Mouse (Mus musculus) heart, adult 2 months (tissue): ENCODE measurements around the gene Pde1a. TPM values are rescaled to one million over a fixed set of nuclear protein-coding genes. Genes with fewer than 3 reads are reported as not detected.

ENCODE experiments used
- DNase-seq, 2 experiments: peaks; one replicate each; pipeline ENCODE4 v3.0.0; 2021
- H3K27ac ChIP-seq: fragments of 200-600 bp; 2 replicates; pipeline ENCODE4 v1.8.1; 2022
- H3K27me3 ChIP-seq: fragments of 200-500 bp; 2 replicates; pipeline ENCODE4 v1.6.1; 2012; ENCODE audit warnings: mild to moderate bottlenecking, low read length, inconsistent platforms, mixed read lengths; ENCODE audit not compliant: control insufficient read depth, insufficient read depth
- H3K36me3 ChIP-seq: fragments of 200-500 bp; 2 replicates; pipeline ENCODE4 v1.6.1; 2012; ENCODE audit warnings: low read length, inconsistent platforms; ENCODE audit not compliant: control insufficient read depth, insufficient read depth
- H3K4me1 ChIP-seq: fragments of 200-500 bp; 2 replicates; pipeline ENCODE4 v1.6.1; 2011; ENCODE audit warnings: low read length; ENCODE audit not compliant: control insufficient read depth, insufficient read depth
- H3K4me3 ChIP-seq: fragments of 200-600 bp; 2 replicates; pipeline ENCODE4 v1.8.1; 2022
- H3K79me2 ChIP-seq: fragments of 200-500 bp; replicated peaks from 2 replicates; pipeline ENCODE4 v1.6.1; 2012; ENCODE audit warnings: mild to moderate bottlenecking, inconsistent platforms, low read length, moderate library complexity, mixed read lengths; ENCODE audit not compliant: control insufficient read depth, insufficient read depth
- H3K9ac ChIP-seq: fragments of 200-500 bp; 2 replicates; pipeline ENCODE4 v1.6.1; 2012; ENCODE audit warnings: low read depth, mild to moderate bottlenecking, control low read depth, inconsistent platforms, low read length, mixed read lengths
- CTCF ChIP-seq: fragments of 200-600 bp; IDR thresholded peaks from 2 replicates; pipeline ENCODE4 v1.8.1; 2022; ENCODE audit warnings: antibody characterized with exemption, mild to moderate bottlenecking, moderate library complexity
- EP300 ChIP-seq: fragments of 200-500 bp; IDR thresholded peaks from 2 replicates; pipeline ENCODE4 v1.6.1; 2011; ENCODE audit warnings: low read depth, low read length, control low read depth; ENCODE audit not compliant: insufficient read depth
- POLR2A ChIP-seq: fragments of 200-500 bp; IDR thresholded peaks from 2 replicates; pipeline ENCODE4 v1.6.1; 2011; ENCODE audit warnings: mild to moderate bottlenecking, low read depth, low read length, control low read depth; ENCODE audit not compliant: insufficient read depth
- WGBS: fragments of 180-500 bp; shearing (Covaris S2); methylation state at CpG from one replicate; pipeline ENCODE4 v1.1.7; 2018; 5-methylcytosine and 5-hydroxymethylcytosine counted together
- intact Hi-C: fragments of 180-260 bp; cut with DNase I; formaldehyde crosslinking; loops from one replicate; pipeline ENCODE4 v1.15.1; 2025
- polyA plus RNA-seq: library from polyadenylated mRNA; depleted of rRNA; stranded (reverse); fragments of >200 nt; gene quantifications from 2 replicates; pipeline ENCODE4 v1.2.3, GENCODE M21; 2012; rRNA removed
- total RNA-seq, 2 experiments: library from RNA; stranded (reverse); gene quantifications; 2 replicates each; pipeline ENCODE4 v1.2.3; 2021

Pde1a gene
- total and polyA plus RNA-seq, 3 experiments = 4.9 to 8.5 (median 6.2) TPM

DNA sequence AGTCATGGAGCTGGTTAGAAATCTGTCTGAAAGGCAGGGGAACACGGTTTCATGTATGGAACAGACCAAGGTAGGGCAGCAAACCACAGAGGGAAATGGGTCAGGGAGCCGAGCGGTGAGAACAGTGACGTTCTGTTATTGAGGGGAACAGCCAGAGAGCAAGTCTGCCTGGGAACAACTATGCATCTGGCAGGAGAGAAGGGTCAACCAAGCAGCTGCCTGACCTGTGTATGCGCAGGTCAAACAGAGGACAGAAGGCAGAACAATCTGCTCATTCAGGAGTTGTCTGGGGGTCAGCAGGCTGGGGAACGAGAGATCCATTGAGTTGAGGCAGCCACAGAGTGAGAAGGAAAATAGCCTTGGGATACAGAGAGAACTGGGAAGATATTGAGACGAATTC is 330.6 kb downstream of the Pde1a start:
- Histone ChIP-seq H3K4me1 (no peaks in the 10 kb centered on the region), H3K4me3 (no peak overlapping the region), H3K9ac (no peak overlapping the region), H3K27ac (no peak overlapping the region), H3K27me3 (no peaks in the 10 kb centered on the region), H3K36me3 (no peaks in the 10 kb centered on the region), H3K79me2 (no peaks in the 10 kb centered on the region)
- no peak for TF ChIP-seq POLR2A
- no peak for TF ChIP-seq CTCF
- WGBS = 62% methylated on average over 7 of the region's 7 CpGs
- DNase-seq = no peak
- intact Hi-C loops = no loop called here

GRCm38 (mm10) chr2:79797444-79797843 is 331.8 kb downstream of the Pde1a start:
- H3K36me3 ChIP-seq = no peaks in the 10 kb centered on the region
- no peaks in the 10 kb centered on the region for H3K4me1 ChIP-seq
- H3K4me3 ChIP-seq = no peak overlapping the region
- WGBS = 76% methylated on average over 2 of the region's 2 CpGs
- no peak overlapping the region for H3K27ac ChIP-seq
- no peak overlapping the region for H3K9ac ChIP-seq
- DNase-seq = no peak
- no peaks in the 10 kb centered on the region for H3K79me2 ChIP-seq
- intact Hi-C loops = no loop called here
- TF ChIP-seq CTCF = no peak
- no peak for TF ChIP-seq EP300
- TF ChIP-seq POLR2A = no peak
- H3K27me3 ChIP-seq = no peaks in the 10 kb centered on the region

- H3K27me3 ChIP-seq = no peaks in the 10 kb centered on the region
- no peak overlapping the region for H3K4me3 ChIP-seq
- no peak overlapping the region for H3K9ac ChIP-seq
- WGBS = 54% methylated on average over 2 of the region's 2 CpGs
- no peak for DNase-seq
- H3K79me2 ChIP-seq = no peaks in the 10 kb centered on the region
- H3K4me1 ChIP-seq = no peaks in the 10 kb centered on the region
- no peak for TF ChIP-seq POLR2A
- TF ChIP-seq CTCF = no peak
- TF ChIP-seq EP300 = no peak
- no peak overlapping the region for H3K27ac ChIP-seq
- no peaks in the 10 kb centered on the region for H3K36me3 ChIP-seq
- intact Hi-C loops = no loop called here
Observed at GRCm38 (mm10) chr2:79793186-79793585, 336.1 kb downstream of the Pde1a start.

DNA sequence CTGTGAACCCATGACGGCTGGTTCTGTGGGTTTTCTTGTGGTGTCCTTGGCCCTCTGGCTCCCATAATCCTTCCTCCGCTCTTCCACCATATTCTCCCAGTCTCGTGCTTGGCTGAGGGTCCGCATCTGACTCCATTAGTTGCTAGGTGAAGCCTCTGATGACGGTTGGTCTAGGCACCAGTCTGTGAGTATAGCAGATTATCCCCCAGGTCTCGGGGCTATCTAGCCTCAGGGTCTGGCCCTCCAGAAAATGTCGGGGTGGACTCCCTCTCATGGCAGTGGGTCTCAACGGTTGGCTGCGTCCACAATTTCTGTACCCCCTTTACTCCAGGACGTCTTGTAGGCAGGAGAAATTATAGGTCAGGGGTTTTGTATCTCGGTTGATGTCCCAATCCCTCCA is 342.8 kb downstream of the Pde1a start:
- no peaks in the 10 kb centered on the region for H3K27me3 ChIP-seq
- no peaks in the 10 kb centered on the region for H3K79me2 ChIP-seq
- no peak overlapping the region for H3K27ac ChIP-seq
- no peaks in the 10 kb centered on the region for H3K36me3 ChIP-seq
- intact Hi-C loops = no loop called here
- H3K4me3 ChIP-seq = no peak overlapping the region
- no peaks in the 10 kb centered on the region for H3K4me1 ChIP-seq
- DNase-seq = no peak
- 89% methylated on average over 11 of the region's 11 CpGs for WGBS
- TF ChIP-seq EP300 (no peak), POLR2A (no peak), CTCF (no peak)
- no peak overlapping the region for H3K9ac ChIP-seq

DNA sequence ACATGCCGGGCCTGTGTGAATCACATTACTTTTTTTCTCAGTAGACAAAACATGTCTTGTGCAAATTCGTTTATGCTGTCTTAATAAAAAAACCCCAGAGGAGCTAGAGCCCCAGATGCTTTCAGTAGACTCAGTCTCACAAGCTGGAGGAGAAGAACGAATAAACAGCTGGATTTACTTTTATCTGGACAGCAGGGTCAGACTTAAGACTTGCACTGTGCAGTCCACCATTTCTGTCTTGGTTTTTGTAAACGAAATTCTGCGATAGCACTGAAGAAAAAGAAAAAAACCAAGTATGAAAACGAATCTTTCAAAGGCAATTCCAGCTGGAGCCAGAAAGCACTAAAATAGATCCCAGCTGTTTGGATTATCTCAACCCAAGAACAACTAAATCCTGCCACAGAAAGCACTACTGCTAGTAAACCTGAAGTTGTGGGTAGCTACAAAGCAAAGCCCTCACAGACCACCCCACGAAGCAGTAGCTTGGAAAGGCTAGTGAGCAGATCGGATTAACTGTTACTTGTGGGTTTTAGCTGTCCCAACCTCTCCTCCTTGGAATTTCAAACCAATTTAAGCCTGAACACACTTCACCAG is 343.6 kb downstream of the Pde1a start:
- intact Hi-C loops = no loop called here
- Histone ChIP-seq H3K27me3 (no peaks in the 10 kb centered on the region), H3K4me3 (no peak overlapping the region), H3K9ac (no peak overlapping the region), H3K4me1 (no peaks in the 10 kb centered on the region), H3K36me3 (no peaks in the 10 kb centered on the region), H3K79me2 (no peaks in the 10 kb centered on the region), H3K27ac (peak overlapping the region; percentile 41)
- no peak for TF ChIP-seq POLR2A
- no peak for TF ChIP-seq CTCF
- TF ChIP-seq EP300 = no peak
- WGBS = 48% methylated on average over 8 of the region's 8 CpGs
- no peak for DNase-seq

Other genes starting within 250 kb of the Pde1a start
- not detected for gene Prdx6b, start 163.0 kb upstream of the Pde1a start, total RNA-seq
- gene Prdx6b, start 163.0 kb upstream of the Pde1a start, polyA plus RNA-seq = 0.06 TPM in 1 of 2 replicates, not detected in the other
- 10 to 100 TPM; 32.6 to 33.9 TPM for gene Dnajc10, start 186.0 kb upstream of the Pde1a start, total RNA-seq
- 12.9 and 23.5 TPM in 2 replicates for gene Dnajc10, start 186.0 kb upstream of the Pde1a start, polyA plus RNA-seq